Mouse (Mus musculus): Measurements from ENCODE around the gene Lrrc29. TPM values are rescaled to one million over a fixed set of nuclear protein-coding genes. Genes with fewer than 3 reads are reported as not detected.

Lrrc29 gene
- polyA plus RNA-seq, 1 experiment from 2014 or later: 3.9 TPM

- 11% methylated on average over 31 of the region's 31 CpGs for WGBS
- TF ChIP-seq CTCF (IDR thresholded peaks at IDR 0.05; ENCODE audit: low read depth): peak; percentile 97
- no peaks in the 10 kb centered on the region for H3K9me3 ChIP-seq (ENCODE audit: control insufficient read depth)
- no peak overlapping the region for H3K9ac ChIP-seq (ENCODE audit: low read depth, low read length)
- no peak overlapping the region for H3K27ac ChIP-seq (ENCODE audit: low read depth, low read length)
- H3K4me3 ChIP-seq (ENCODE audit: low read depth, low read length): peak overlapping the region; percentile 64
- peaks cover 13% of the 10 kb centered on the region; the same call in 1 of the 2 replicates for H3K4me1 ChIP-seq (replicated peaks; ENCODE audit: control insufficient read depth, insufficient read depth, low read length)
- peaks cover 12% of the 10 kb centered on the region for H3K27me3 ChIP-seq (replicated peaks; ENCODE audit: control insufficient read depth, insufficient read depth, low read length)
- no peaks in the 10 kb centered on the region for H3K36me3 ChIP-seq (ENCODE audit: control insufficient read depth, insufficient read depth)
- H3K4me2 ChIP-seq (replicated peaks; ENCODE audit: low read depth): peak overlapping the region; percentile 88
- no peak for ATAC-seq
Measured at GRCm38 (mm10) chr8:105290554-105291314, 35.3 kb downstream of the Lrrc29 start.

GRCm38 (mm10) chr8:105289805-105290460, 36.1 kb downstream of the Lrrc29 start, which contains the start of gene 4931428F04Rik:
Gene 4931428F04Rik, minus strand, starts transcription at chr8:105289864.
- H3K4me3 ChIP-seq (ENCODE audit: low read depth, low read length): peak within 1 kb of the TSS; percentile 64
- H3K27ac ChIP-seq (ENCODE audit: low read depth, low read length): peak within 1 kb of the TSS; percentile 31; the same call in 1 of the 2 replicates
- H3K4me2 ChIP-seq (replicated peaks; ENCODE audit: low read depth): peak within 1 kb of the TSS; percentile 88
- H3K4me1 ChIP-seq (replicated peaks; ENCODE audit: control insufficient read depth, insufficient read depth, low read length): peaks cover 13% of the 10 kb centered on the region; the same call in 1 of the 2 replicates
- no peaks in the 10 kb centered on the region for H3K9me3 ChIP-seq (ENCODE audit: control insufficient read depth)
- TF ChIP-seq CTCF (IDR thresholded peaks at IDR 0.05; ENCODE audit: low read depth): peak; percentile 82
- peaks cover 12% of the 10 kb centered on the region for H3K27me3 ChIP-seq (replicated peaks; ENCODE audit: control insufficient read depth, insufficient read depth, low read length)
- peak within 1 kb of the TSS; percentile 37; the same call in 1 of the 2 replicates for H3K9ac ChIP-seq (ENCODE audit: low read depth, low read length)
- H3K36me3 ChIP-seq (ENCODE audit: control insufficient read depth, insufficient read depth): no peaks in the 10 kb centered on the region
- WGBS: 3% methylated on average over 37 of the region's 43 CpGs
- ATAC-seq: peak; percentile 5

- Histone ChIP-seq H3K4me3 (ENCODE audit: low read depth, low read length) (peak overlapping the region; percentile 64), H3K36me3 (ENCODE audit: control insufficient read depth, insufficient read depth) (no peaks in the 10 kb centered on the region), H3K9me3 (ENCODE audit: control insufficient read depth) (no peaks in the 10 kb centered on the region), H3K27me3 (replicated peaks; ENCODE audit: control insufficient read depth, insufficient read depth, low read length) (peaks cover 12% of the 10 kb centered on the region), H3K27ac (ENCODE audit: low read depth, low read length) (peak overlapping the region; percentile 31; the same call in 1 of the 2 replicates), H3K9ac (ENCODE audit: low read depth, low read length) (peak overlapping the region; percentile 37; the same call in 1 of the 2 replicates), H3K4me2 (replicated peaks; ENCODE audit: low read depth) (peak overlapping the region; percentile 88), H3K4me1 (replicated peaks; ENCODE audit: control insufficient read depth, insufficient read depth, low read length) (peaks cover 13% of the 10 kb centered on the region; the same call in 1 of the 2 replicates)
- ATAC-seq: peak; percentile 95
- TF ChIP-seq CTCF (IDR thresholded peaks at IDR 0.05; ENCODE audit: low read depth): peak; percentile 59
- WGBS: under 1% methylated on average over 53 of the region's 53 CpGs
Measured at GRCm38 (mm10) chr8:105288958-105289732, 36.9 kb downstream of the Lrrc29 start.

GRCm38 (mm10) chr8:105288231-105288630, 37.8 kb downstream of the Lrrc29 start:
- Histone ChIP-seq H3K27ac (ENCODE audit: low read depth, low read length) (no peak overlapping the region), H3K36me3 (ENCODE audit: control insufficient read depth, insufficient read depth) (no peaks in the 10 kb centered on the region), H3K9me3 (ENCODE audit: control insufficient read depth) (no peaks in the 10 kb centered on the region), H3K4me3 (ENCODE audit: low read depth, low read length) (no peak overlapping the region), H3K4me1 (replicated peaks; ENCODE audit: control insufficient read depth, insufficient read depth, low read length) (peaks cover 13% of the 10 kb centered on the region; the same call in 1 of the 2 replicates), H3K9ac (ENCODE audit: low read depth, low read length) (no peak overlapping the region), H3K27me3 (replicated peaks; ENCODE audit: control insufficient read depth, insufficient read depth, low read length) (peaks cover 12% of the 10 kb centered on the region), H3K4me2 (replicated peaks; ENCODE audit: low read depth) (no peak overlapping the region)
- WGBS: 85% methylated on average over 5 of the region's 5 CpGs
- TF ChIP-seq CTCF (IDR thresholded peaks at IDR 0.05; ENCODE audit: low read depth): peak; percentile 19; the same call in 1 of the 2 replicates
- ATAC-seq: no peak

GRCm38 (mm10) chr8:105286907-105287306, 39.2 kb downstream of the Lrrc29 start:
- H3K4me1 ChIP-seq (replicated peaks; ENCODE audit: control insufficient read depth, insufficient read depth, low read length): peaks cover 13% of the 10 kb centered on the region; the same call in 1 of the 2 replicates
- peaks cover 12% of the 10 kb centered on the region for H3K27me3 ChIP-seq (replicated peaks; ENCODE audit: control insufficient read depth, insufficient read depth, low read length)
- H3K4me2 ChIP-seq (replicated peaks; ENCODE audit: low read depth): no peak overlapping the region
- 90% methylated on average over 4 of the region's 4 CpGs for WGBS
- H3K9me3 ChIP-seq (ENCODE audit: control insufficient read depth): no peaks in the 10 kb centered on the region
- H3K9ac ChIP-seq (ENCODE audit: low read depth, low read length): no peak overlapping the region
- no peaks in the 10 kb centered on the region for H3K36me3 ChIP-seq (ENCODE audit: control insufficient read depth, insufficient read depth)
- ATAC-seq: no peak
- no peak for TF ChIP-seq CTCF (IDR thresholded peaks at IDR 0.05; ENCODE audit: low read depth)
- H3K4me3 ChIP-seq (ENCODE audit: low read depth, low read length): no peak overlapping the region
- H3K27ac ChIP-seq (ENCODE audit: low read depth, low read length): no peak overlapping the region
